Mouse (Mus musculus) myocyte (in vitro differentiated cells): Measurements from ENCODE around the gene Lin28b.

Experiments
- E2F4 ChIP-seq: IDR thresholded peaks from one replicate; pipeline ENCODE4 v1.6.1; 2011; ENCODE audit warnings: mild to moderate bottlenecking, control low read depth, moderate library complexity; ENCODE audit not compliant: insufficient read depth
- MAX ChIP-seq: IDR thresholded peaks from one replicate; pipeline ENCODE4 v1.6.1; 2011; ENCODE audit warnings: low read depth, mild to moderate bottlenecking, control low read depth
- MYOG ChIP-seq, 3 experiments: IDR thresholded peaks; one replicate each; pipeline ENCODE4 v1.6.1; 2011; ENCODE audit warnings: control low read depth in 2 of 3, low read depth in 2 of 3, mild to moderate bottlenecking in 2 of 3; ENCODE audit not compliant: insufficient read length in 2 of 3, control insufficient read depth in 1 of 3, insufficient read depth in 1 of 3
- POLR2A ChIP-seq: IDR thresholded peaks from one replicate; pipeline ENCODE4 v1.6.1; 2011; ENCODE audit warnings: low read depth, mild to moderate bottlenecking, control low read depth, moderate library complexity; ENCODE audit not compliant: insufficient read length
- POLR2AphosphoS2 ChIP-seq: IDR thresholded peaks from one replicate; pipeline ENCODE4 v1.6.1; 2011; ENCODE audit warnings: low read depth, control low read depth; ENCODE audit not compliant: insufficient read length
- SRF ChIP-seq: IDR thresholded peaks from one replicate; pipeline ENCODE4 v1.6.1; 2011; ENCODE audit warnings: low read depth; ENCODE audit not compliant: control insufficient read depth, insufficient read length
- TCF12 ChIP-seq: IDR thresholded peaks from one replicate; pipeline ENCODE4 v1.6.1; 2011; ENCODE audit warnings: mild to moderate bottlenecking, control low read depth; ENCODE audit not compliant: poor library complexity, insufficient read depth, severe bottlenecking
- TCF3 ChIP-seq: IDR thresholded peaks from one replicate; pipeline ENCODE4 v1.6.1; 2011; ENCODE audit warnings: low read depth, control low read depth; ENCODE audit not compliant: insufficient read length
- USF1 ChIP-seq: IDR thresholded peaks from one replicate; pipeline ENCODE4 v1.6.1; 2011; ENCODE audit warnings: low read depth, mild to moderate bottlenecking, control low read depth, moderate library complexity

DNA sequence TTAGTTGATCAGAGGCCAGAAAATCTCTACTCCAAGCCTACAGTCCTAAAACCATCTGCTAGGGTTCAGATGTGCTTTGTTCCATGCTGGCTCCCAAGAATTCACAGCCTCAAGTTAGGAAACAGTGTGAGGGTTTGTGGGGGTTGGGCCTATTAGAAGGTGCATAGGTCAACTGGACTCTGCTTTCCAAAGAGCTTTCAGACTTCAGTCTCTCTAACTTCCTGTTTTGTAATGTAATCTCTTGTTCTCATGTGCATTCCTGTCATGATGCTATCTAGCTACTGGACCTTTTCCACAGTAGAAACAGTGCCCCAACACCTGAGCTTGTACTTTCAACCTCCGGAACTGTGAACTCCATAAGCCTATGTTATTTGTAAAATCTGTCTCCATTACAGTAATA, 63.8 kb downstream of the Lin28b start:
- no peak for TF ChIP-seq POLR2A
- TF ChIP-seq MAX = no peak
- TF ChIP-seq E2F4 = no peak
- TF ChIP-seq POLR2AphosphoS2 = no peak
- TF ChIP-seq SRF = no peak
- TF ChIP-seq USF1 = no peak
- no peak for TF ChIP-seq TCF3
- no peak for TF ChIP-seq TCF12
- TF ChIP-seq MYOG (IDR thresholded peaks at IDR 0.05; ENCODE audit: control insufficient read depth in 1 of 3, insufficient read depth in 1 of 3, insufficient read length in 2 of 3, low read depth in 2 of 3) = no peak
